ENCODE assay signal across 8 mouse cellular contexts in the genomic region with DNA sequence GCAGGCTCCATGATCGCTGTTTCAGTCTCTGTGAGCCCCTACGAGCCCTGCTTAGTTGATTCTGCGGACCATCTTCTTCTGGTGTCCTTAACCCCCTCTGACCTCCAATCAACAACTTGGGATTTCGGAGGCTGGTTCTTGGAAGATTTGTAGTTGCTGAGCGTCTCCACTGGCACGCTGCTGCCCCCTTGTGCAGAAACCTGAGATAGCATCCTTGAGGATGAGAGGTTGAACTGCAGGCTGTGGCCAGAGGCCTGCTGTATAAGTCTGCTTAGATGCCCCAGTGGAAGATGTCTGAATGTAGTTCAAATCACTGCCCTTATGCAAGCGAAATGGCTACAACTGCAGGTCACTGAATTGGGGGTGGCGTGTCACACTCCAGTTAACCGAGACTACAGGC. TPM values are rescaled to one million over a fixed set of nuclear protein-coding genes. Genes with fewer than 3 reads are reported as not detected.
DNase-seq lines count a peak whose midpoint lies in the region; ATAC-seq and TF ChIP-seq lines count a peak whose summit lies in the region.

No protein-coding gene starts in this region.

- TF ChIP-seq EP300 in ES-Bruce4 (IDR thresholded peaks at IDR 0.05; ENCODE audit: insufficient read depth, low read depth, low read length) = no peak

- H3K9me3 ChIP-seq in ES-Bruce4 (replicated peaks; ENCODE audit: control insufficient read depth, insufficient read depth, low read length, poor library complexity, severe bottlenecking) = no peaks in the 10 kb centered on the region
- H3K9me3 ChIP-seq in heart, embryonic 16.5 days (replicated peaks; ENCODE audit: control insufficient read depth, low read length) = no peaks in the 10 kb centered on the region

- ATAC-seq in erythroid progenitor cell, adult 5-6 weeks (replicated peaks; ENCODE audit: low FRiP score, poor library complexity, severe bottlenecking) = peak; percentile 73
- no peak for ATAC-seq in heart, embryonic 16.5 days (replicated peaks; ENCODE audit: extremely low read depth, insufficient read depth, low FRiP score)

- H3K4me3 ChIP-seq in ES-Bruce4 (ENCODE audit: low read depth, low read length) = peak overlapping the region; percentile 27
- H3K4me3 ChIP-seq in heart, embryonic 16.5 days (ENCODE audit: low read length) = no peak overlapping the region
- no peak overlapping the region for H3K4me3 ChIP-seq in lung, adult 2 months (replicated peaks; ENCODE audit: extremely low read depth, low read depth, low read length)

- peak overlapping the region; percentile 47; the same call in 1 of the 2 replicates for H3K4me2 ChIP-seq in heart, embryonic 16.5 days (ENCODE audit: low read depth, low read length)

- H3K27me3 ChIP-seq in ES-Bruce4 (ENCODE audit: control insufficient read depth, insufficient read depth, low read length, poor library complexity, severe bottlenecking) = no peaks in the 10 kb centered on the region
- no peaks in the 10 kb centered on the region for H3K27me3 ChIP-seq in heart, embryonic 16.5 days (ENCODE audit: control insufficient read depth, insufficient read depth, low read length)

- peak; percentile 91 for TF ChIP-seq CTCF in ES-Bruce4 (IDR thresholded peaks at IDR 0.05; ENCODE audit: low read depth, low read length)
- TF ChIP-seq CTCF in brain, embryonic 14.5 days (IDR thresholded peaks at IDR 0.05; ENCODE audit: borderline replicate concordance, extremely low read depth, insufficient read depth, insufficient read length) = peak; percentile 95
- TF ChIP-seq CTCF in lung, adult 2 months (IDR thresholded peaks at IDR 0.05; ENCODE audit: insufficient read depth, low read length) = peak; percentile 93

- peak; percentile 90 for DNase-seq in brain, embryonic 14.5 days (ENCODE audit: low read depth)
- peak; percentile 68 for DNase-seq in large intestine, adult 2 months (ENCODE audit: low read depth, low spot score)
- peak; percentile 91 for DNase-seq in lung, adult 2 months
- peak; percentile 93 for DNase-seq in ovary, postnatal 14 days (ENCODE audit: low spot score)
- DNase-seq in thymus, postnatal 10 days (ENCODE audit: low spot score in 2 of 2) = peak; percentile 62 to 88

- H3K36me3 ChIP-seq in ES-Bruce4 (ENCODE audit: control insufficient read depth, insufficient read depth, low read length, poor library complexity, severe bottlenecking) = no peaks in the 10 kb centered on the region
- H3K36me3 ChIP-seq in heart, embryonic 16.5 days (ENCODE audit: control insufficient read depth, insufficient read depth) = no peaks in the 10 kb centered on the region

- 0 out of 2 replicates have a peak overlapping the region, but pooled peaks have one; percentile 8 for H3K9ac ChIP-seq in ES-Bruce4 (ENCODE audit: low read depth, poor library complexity, severe bottlenecking)
- H3K9ac ChIP-seq in heart, embryonic 16.5 days (ENCODE audit: low read length) = no peak overlapping the region

- no peak for TF ChIP-seq POLR2A in ES-Bruce4 (IDR thresholded peaks at IDR 0.05; ENCODE audit: insufficient read depth, low read length)
- no peak for TF ChIP-seq POLR2A in brain, embryonic 14.5 days (IDR thresholded peaks at IDR 0.05; ENCODE audit: borderline replicate concordance, extremely low read depth, insufficient read depth, insufficient read length, poor library complexity, severe bottlenecking)
- TF ChIP-seq POLR2A in lung, adult 2 months (IDR thresholded peaks at IDR 0.05; ENCODE audit: borderline replicate concordance, extremely low read depth, low read depth, low read length) = no peak

- H3K27ac ChIP-seq in ES-Bruce4 (ENCODE audit: insufficient read depth, low read length) = no peak overlapping the region
- H3K27ac ChIP-seq in heart, embryonic 16.5 days (ENCODE audit: low read length) = no peak overlapping the region

- WGBS in heart, embryonic 16.5 days = 12% methylated on average over 9 of the region's 9 CpGs
- WGBS in large intestine, adult 2 months = 22% methylated on average over 9 of the region's 9 CpGs
- 14% methylated on average over 9 of the region's 9 CpGs for WGBS in lung, adult 2 months

- H3K4me1 ChIP-seq in ES-Bruce4 (ENCODE audit: control insufficient read depth, insufficient read depth, low read length) = peaks cover 3% of the 10 kb centered on the region
- no peaks in the 10 kb centered on the region for H3K4me1 ChIP-seq in heart, embryonic 16.5 days (ENCODE audit: control insufficient read depth, insufficient read depth, low read length)
- no peaks in the 10 kb centered on the region for H3K4me1 ChIP-seq in lung, adult 2 months (ENCODE audit: control insufficient read depth, insufficient read depth, low read length)

RNA-seq across cellular contexts. Expression of gene Haao, which starts 2.7 kb away (rescaled TPM):
- polyA plus RNA-seq in ES-Bruce4 (2011; ENCODE audit: insufficient read depth, insufficient read length, low read depth, missing spikeins) = 0.50 and 0.55 TPM in 2 replicates
- polyA plus RNA-seq in brain, embryonic 14.5 days (2012; rRNA removed) = 0.08 and 0.10 TPM in 2 replicates
- total RNA-seq in erythroid progenitor cell, adult 5-6 weeks (2015; ENCODE audit: low replicate concordance) = 5.0 and 6.3 TPM in 2 replicates
- total RNA-seq in erythroid progenitor cell, adult 5-6 weeks (2017; ENCODE audit: low replicate concordance) = 2.7 and 3.0 TPM in 2 replicates
- polyA plus RNA-seq in heart, embryonic 16.5 days (2015; fragmentation: Nextera tagmentation; extraction: Ambion mirVana) = 0.67 and 1.7 TPM in 2 replicates
- polyA plus RNA-seq in large intestine, adult 2 months (2012; rRNA removed) = 4.3 and 5.2 TPM in 2 replicates
- 8.2 and 9.6 TPM in 2 replicates for polyA plus RNA-seq in lung, adult 2 months (2012; rRNA removed)
